Mouse (Mus musculus): ENCODE results near the gene 2310022B05Rik. TPM values are rescaled to one million over a fixed set of nuclear protein-coding genes. Genes with fewer than 3 reads are reported as not detected.

2310022B05Rik gene
- polyA plus RNA-seq, 1 experiment from 2014 or later: 9.4 TPM

Other genes with a start within 250 kb of the 2310022B05Rik start
- 0.24 and 0.37 TPM in 2 replicates for gene Pgbd5, start 223.7 kb downstream of the 2310022B05Rik start, polyA plus RNA-seq (2016; fragmentation: Nextera tagmentation; extraction: Ambion mirVana)
- 23.8 and 25.2 TPM in 2 replicates for gene Cog2, start 142.6 kb downstream of the 2310022B05Rik start, polyA plus RNA-seq (2016; fragmentation: Nextera tagmentation; extraction: Ambion mirVana)
- gene Agt, start 93.7 kb downstream of the 2310022B05Rik start, polyA plus RNA-seq (2016; fragmentation: Nextera tagmentation; extraction: Ambion mirVana): 23.3 and 25.9 TPM in 2 replicates
- 0.05 TPM in 1 of 2 replicates, not detected in the other for gene Capn9, start 87.3 kb downstream of the 2310022B05Rik start, polyA plus RNA-seq (2016; fragmentation: Nextera tagmentation; extraction: Ambion mirVana)
- 32.4 and 35.4 TPM in 2 replicates for gene Ttc13, start 58.6 kb upstream of the 2310022B05Rik start, polyA plus RNA-seq (2016; fragmentation: Nextera tagmentation; extraction: Ambion mirVana)
- 13.3 TPM in 2 replicates for gene Arv1, start 58.8 kb upstream of the 2310022B05Rik start, polyA plus RNA-seq (2016; fragmentation: Nextera tagmentation; extraction: Ambion mirVana)
- 2.9 and 3.2 TPM in 2 replicates for gene Fam89a, start 88.5 kb upstream of the 2310022B05Rik start, polyA plus RNA-seq (2016; fragmentation: Nextera tagmentation; extraction: Ambion mirVana)
- 0.01 and 0.05 TPM in 2 replicates for gene Trim67, start 129.7 kb upstream of the 2310022B05Rik start, polyA plus RNA-seq (2016; fragmentation: Nextera tagmentation; extraction: Ambion mirVana)
- 62.3 and 66.2 TPM in 2 replicates for gene Gnpat, start 199.7 kb upstream of the 2310022B05Rik start, polyA plus RNA-seq (2016; fragmentation: Nextera tagmentation; extraction: Ambion mirVana)
- gene 2810004N23Rik, start 199.8 kb upstream of the 2310022B05Rik start, polyA plus RNA-seq (2016; fragmentation: Nextera tagmentation; extraction: Ambion mirVana): 39.6 and 40.8 TPM in 2 replicates
- 9.4 and 10.5 TPM in 2 replicates for gene Exoc8, start 234.3 kb upstream of the 2310022B05Rik start, polyA plus RNA-seq (2016; fragmentation: Nextera tagmentation; extraction: Ambion mirVana)
- gene Sprtn, start 234.5 kb upstream of the 2310022B05Rik start, polyA plus RNA-seq (2016; fragmentation: Nextera tagmentation; extraction: Ambion mirVana): 11.1 and 12.4 TPM in 2 replicates